Mouse (Mus musculus) MEL (cell line): ENCODE measurements around the gene Arel1. TPM values are rescaled to one million over a fixed set of nuclear protein-coding genes. Genes with fewer than 3 reads are reported as not detected.

Source experiments
- DNase-seq: peaks from one replicate; pipeline ENCODE4 v3.0.0; 2011; ENCODE audit warnings: low read depth, low spot score
- H3K27ac ChIP-seq: 2 replicates; pipeline ENCODE4 v1.5.1; 2012; ENCODE audit warnings: low read depth, mild to moderate bottlenecking, control low read depth, low read length, moderate library complexity; ENCODE audit not compliant: control insufficient read depth
- H3K27me3 ChIP-seq, 2 experiments: fragments of 150-350 bp in 1 of 2; sonication (generic) in 1 of 2; 2 replicates each; pipeline ENCODE4 v1.6.1; 2012; ENCODE audit warnings: low read length in 2 of 2, mild to moderate bottlenecking in 2 of 2, improper control_type of control experiment in 1 of 2, moderate library complexity in 1 of 2; ENCODE audit not compliant: insufficient read depth in 2 of 2, control insufficient read depth in 1 of 2
- H3K36me3 ChIP-seq, 2 experiments: 2 replicates each; pipeline ENCODE4 v1.6.1; 2012 to 2014; ENCODE audit warnings: low read length in 2 of 2, improper control_type of control experiment in 1 of 2, inconsistent platforms in 1 of 2, mild to moderate bottlenecking in 1 of 2; ENCODE audit not compliant: insufficient read depth in 2 of 2, control insufficient read depth in 1 of 2
- H3K4me1 ChIP-seq, 2 experiments: fragments of 150-350 bp in 1 of 2; sonication (generic) in 1 of 2; 2 replicates each; pipeline ENCODE4 v1.6.1; 2012; ENCODE audit warnings: low read length in 2 of 2, improper control_type of control experiment in 1 of 2, mild to moderate bottlenecking in 1 of 2; ENCODE audit not compliant: insufficient read depth in 2 of 2, control insufficient read depth in 1 of 2
- H3K4me3 ChIP-seq, 2 experiments: fragments of 150-350 bp in 1 of 2; sonication (generic) in 1 of 2; 2 replicates each; pipeline ENCODE4 v1.5.1; 2012; ENCODE audit warnings: low read depth in 2 of 2, low read length in 2 of 2, mild to moderate bottlenecking in 2 of 2, moderate library complexity in 2 of 2, control low read depth in 1 of 2, improper control_type of control experiment in 1 of 2; ENCODE audit not compliant: control insufficient read depth in 1 of 2, insufficient read depth in 1 of 2
- H3K79me2 ChIP-seq: 2 replicates; pipeline ENCODE4 v1.6.1; 2012; ENCODE audit warnings: mild to moderate bottlenecking, low read length, moderate library complexity; ENCODE audit not compliant: control insufficient read depth, poor library complexity, insufficient read depth
- H3K9ac ChIP-seq: 2 replicates; pipeline ENCODE4 v1.6.1; 2012; ENCODE audit warnings: low read depth, mild to moderate bottlenecking, control low read depth, low read length, moderate library complexity; ENCODE audit not compliant: control insufficient read depth, poor library complexity, severe bottlenecking
- H3K9me3 ChIP-seq: fragments of 150-350 bp; sonication (generic); replicated peaks from 2 replicates; pipeline ENCODE4 v1.6.1; 2012; ENCODE audit warnings: mild to moderate bottlenecking, low read length, improper control_type of control experiment, moderate library complexity; ENCODE audit not compliant: insufficient read depth
- CHD2 ChIP-seq: IDR thresholded peaks from 2 replicates; pipeline ENCODE4 v1.6.1; 2011; ENCODE audit warnings: low read length, improper control_type of control experiment
- CTCF ChIP-seq, 3 experiments: IDR thresholded peaks in 2 of 3; conservative IDR thresholded peaks in 1 of 3; 2 replicates each; pipeline ENCODE4 v1.5.1; 2011 to 2012; ENCODE audit warnings: low read length in 3 of 3, low read depth in 2 of 3, mild to moderate bottlenecking in 2 of 3, improper control_type of control experiment in 1 of 3, inconsistent platforms in 1 of 3, mixed read lengths in 1 of 3, moderate library complexity in 1 of 3; ENCODE audit not compliant: control insufficient read depth in 1 of 3, insufficient read depth in 1 of 3, poor library complexity in 1 of 3, severe bottlenecking in 1 of 3
- E2F4 ChIP-seq: IDR thresholded peaks from 2 replicates; pipeline ENCODE4 v1.6.1; 2011; ENCODE audit warnings: low read depth, low read length, improper control_type of control experiment, borderline replicate concordance
- EP300 ChIP-seq, 2 experiments: IDR thresholded peaks; 2 replicates each; pipeline ENCODE4 v1.6.1; 2011; ENCODE audit warnings: improper control_type of control experiment in 2 of 2, low read length in 2 of 2, low read depth in 1 of 2, mild to moderate bottlenecking in 1 of 2
- ETS1 ChIP-seq: IDR thresholded peaks from 2 replicates; pipeline ENCODE4 v1.6.1; 2012; ENCODE audit warnings: low read depth, mild to moderate bottlenecking, inconsistent platforms, low read length, improper control_type of control experiment, moderate library complexity
- GABPA ChIP-seq: IDR thresholded peaks from 2 replicates; pipeline ENCODE4 v1.6.1; 2012; ENCODE audit warnings: low read depth, mild to moderate bottlenecking, inconsistent platforms, low read length, improper control_type of control experiment, moderate library complexity
- GATA1 ChIP-seq: IDR thresholded peaks from 2 replicates; pipeline ENCODE4 v1.6.1; 2011; ENCODE audit warnings: low read depth, low read length, improper control_type of control experiment
- HCFC1 ChIP-seq: IDR thresholded peaks from 2 replicates; pipeline ENCODE4 v1.6.1; 2012; ENCODE audit warnings: low read depth, mild to moderate bottlenecking, inconsistent platforms, low read length, improper control_type of control experiment, moderate library complexity
- JUND ChIP-seq: IDR thresholded peaks from 2 replicates; pipeline ENCODE4 v1.6.1; 2011; ENCODE audit warnings: low read depth, mild to moderate bottlenecking, improper control_type of control experiment, low read length
- KAT2A ChIP-seq: conservative IDR thresholded peaks from 2 replicates; pipeline ENCODE4 v1.6.1; 2012; ENCODE audit warnings: low read depth, low read length, improper control_type of control experiment, inconsistent platforms
- MAX ChIP-seq: IDR thresholded peaks from 2 replicates; pipeline ENCODE4 v1.6.1; 2011; ENCODE audit warnings: low read length, improper control_type of control experiment
- MXI1 ChIP-seq: IDR thresholded peaks from 2 replicates; pipeline ENCODE4 v1.6.1; 2011; ENCODE audit warnings: mild to moderate bottlenecking, low read depth, low read length, improper control_type of control experiment
- NELFE ChIP-seq: IDR thresholded peaks from 2 replicates; pipeline ENCODE4 v1.6.1; 2011; ENCODE audit warnings: low read depth, low read length, improper control_type of control experiment
- NRF1 ChIP-seq: IDR thresholded peaks from 2 replicates; pipeline ENCODE4 v1.6.1; 2014; ENCODE audit warnings: low read depth, mild to moderate bottlenecking, inconsistent platforms, low read length, improper control_type of control experiment, moderate library complexity; ENCODE audit not compliant: poor library complexity, insufficient read depth, severe bottlenecking
- POLR2AphosphoS5 ChIP-seq: IDR thresholded peaks from 2 replicates; pipeline ENCODE4 v1.6.1; 2012; ENCODE audit warnings: low read depth, borderline replicate concordance, mild to moderate bottlenecking, inconsistent platforms, low read length, moderate library complexity, mixed read lengths
- RAD21 ChIP-seq: IDR thresholded peaks from 2 replicates; pipeline ENCODE4 v1.6.1; 2011; ENCODE audit warnings: mild to moderate bottlenecking, low read depth, low read length, improper control_type of control experiment
- RCOR1 ChIP-seq: IDR thresholded peaks from 2 replicates; pipeline ENCODE4 v1.6.1; 2012; ENCODE audit warnings: low read depth, mild to moderate bottlenecking, inconsistent platforms, low read length, improper control_type of control experiment
- SIN3A ChIP-seq: IDR thresholded peaks from 2 replicates; pipeline ENCODE4 v1.6.1; 2012; ENCODE audit warnings: low read length, improper control_type of control experiment, inconsistent platforms
- SMC3 ChIP-seq: IDR thresholded peaks from 2 replicates; pipeline ENCODE4 v1.6.1; 2011; ENCODE audit warnings: low read depth, low read length, improper control_type of control experiment
- UBTF ChIP-seq: IDR thresholded peaks from 2 replicates; pipeline ENCODE4 v1.6.1; 2012; ENCODE audit warnings: low read depth, mild to moderate bottlenecking, inconsistent platforms, low read length, improper control_type of control experiment, moderate library complexity, borderline replicate concordance; ENCODE audit not compliant: insufficient read depth
- USF1 ChIP-seq: IDR thresholded peaks from 2 replicates; pipeline ENCODE4 v1.6.1; 2014; ENCODE audit warnings: low read depth, mild to moderate bottlenecking, inconsistent platforms, low read length, improper control_type of control experiment, moderate library complexity
- USF2 ChIP-seq, 2 experiments: IDR thresholded peaks; 2 replicates each; pipeline ENCODE4 v1.6.1; 2011 to 2012; ENCODE audit warnings: improper control_type of control experiment in 2 of 2, low read length in 2 of 2, borderline replicate concordance in 1 of 2, inconsistent platforms in 1 of 2, low read depth in 1 of 2, mild to moderate bottlenecking in 1 of 2; ENCODE audit not compliant: insufficient read depth in 1 of 2
- ZMIZ1 ChIP-seq: IDR thresholded peaks from 2 replicates; pipeline ENCODE4 v1.6.1; 2012; ENCODE audit warnings: low read depth, mild to moderate bottlenecking, inconsistent platforms, low read length, improper control_type of control experiment, moderate library complexity
- ZNF384 ChIP-seq: IDR thresholded peaks from 2 replicates; pipeline ENCODE4 v1.6.1; 2012; ENCODE audit warnings: low read depth, mild to moderate bottlenecking, inconsistent platforms, low read length, improper control_type of control experiment
- polyA plus RNA-seq, 2 experiments: library from polyadenylated mRNA; stranded (reverse) in 1 of 2; unstranded in 1 of 2; fragments of >175 nt in 1 of 2; fragments of >200 nt in 1 of 2; gene quantifications; 2 replicates each; pipeline versions ENCODE4 v1.2.1 to v1.2.4; 2012; ENCODE audit warnings: low replicate concordance in 2 of 2, low read depth in 1 of 2; ENCODE audit not compliant: insufficient read length in 2 of 2, insufficient read depth in 1 of 2, missing spikeins in 1 of 2
- total RNA-seq: library from RNA; depleted of rRNA; stranded (reverse); fragments of 300-350 nt; gene quantifications from 2 replicates; pipeline ENCODE4 v1.2.3, GENCODE M21; 2012

The Arel1 gene
- total and polyA plus RNA-seq, 3 experiments, result 37.2 to 82.5 (median 45.0) TPM

GRCm38 (mm10) chr12:84979264-84979862 is 8.7 kb upstream of the Arel1 start:
- H3K4me3 ChIP-seq, result no peak overlapping the region
- no peaks in the 10 kb centered on the region for H3K79me2 ChIP-seq
- TF ChIP-seq POLR2AphosphoS5 (no peak), JUND (no peak), CHD2 (no peak), SIN3A (no peak), NELFE (no peak), USF2 (IDR thresholded peaks at IDR 0.05; ENCODE audit: borderline replicate concordance in 1 of 2, insufficient read depth in 1 of 2, low read depth in 1 of 2, low read length in 2 of 2) (no peak), GABPA (no peak), RAD21 (no peak), HCFC1 (no peak), RCOR1 (no peak), CTCF (IDR thresholded peaks at IDR 0.05 in 2 of 3, conservative IDR thresholded peaks at IDR 0.05 in 1 of 3; ENCODE audit: control insufficient read depth in 1 of 3, insufficient read depth in 1 of 3, low read depth in 2 of 3, low read length in 3 of 3, poor library complexity in 1 of 3, severe bottlenecking in 1 of 3) (no peak)
- H3K9ac ChIP-seq, result no peak overlapping the region
- H3K27ac ChIP-seq, result no peak overlapping the region
- no peaks in the 10 kb centered on the region for H3K27me3 ChIP-seq
- peaks cover 0 to 25% of the 10 kb centered on the region in 2 experiments; a peak in 3 of 4 replicates for H3K36me3 ChIP-seq
- no peak for DNase-seq
- H3K9me3 ChIP-seq, result no peaks in the 10 kb centered on the region
- H3K4me1 ChIP-seq, result peaks cover 0 to 4% of the 10 kb centered on the region in 2 experiments; a peak in 1 of 4 replicates

DNA sequence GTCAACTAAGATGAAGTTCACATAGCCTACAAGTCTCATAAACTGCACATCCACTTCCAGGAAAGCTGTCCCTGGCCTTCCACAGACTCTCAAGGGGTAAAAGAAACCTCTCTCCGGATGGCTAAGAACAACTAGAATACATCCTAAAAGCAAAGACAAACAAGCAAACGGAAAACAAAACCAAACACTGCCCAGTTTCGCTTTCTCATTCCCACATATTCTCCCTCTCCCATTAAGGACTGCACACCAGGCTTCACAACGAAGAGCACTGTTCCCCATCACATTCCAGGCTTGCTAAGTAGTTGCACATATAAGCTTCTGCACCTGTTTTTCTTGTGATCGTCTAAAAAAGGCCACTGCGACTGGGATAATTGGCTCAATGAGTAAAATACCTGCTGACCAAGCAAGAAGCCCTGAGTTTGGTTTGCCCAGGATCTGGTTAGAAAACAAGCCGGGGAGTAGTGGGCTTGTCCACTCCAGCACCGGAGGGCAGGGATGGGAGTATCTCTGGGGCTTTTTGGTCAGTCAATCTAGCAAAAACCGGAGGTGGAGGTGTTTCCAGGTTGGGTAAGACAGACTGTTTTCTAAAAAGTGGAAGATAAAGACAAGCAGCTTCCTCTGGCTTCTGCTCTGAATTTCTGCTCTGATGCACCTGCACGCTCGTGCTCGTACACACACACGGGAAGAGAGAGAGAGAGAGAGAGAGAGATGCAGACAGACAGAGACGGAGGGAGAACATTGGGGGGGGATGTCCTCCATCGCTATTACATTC is 858 bp downstream of the Arel1 start:
- Histone ChIP-seq H3K27me3 (no peaks in the 10 kb centered on the region), H3K27ac (peak overlapping the region; percentile 89), H3K79me2 (peaks cover 38% of the 10 kb centered on the region), H3K4me3 (peak overlapping the region; percentile 93 to 94), H3K36me3 (peaks cover 7 to 17% of the 10 kb centered on the region in 2 experiments), H3K9me3 (no peaks in the 10 kb centered on the region), H3K4me1 (peaks cover 2 to 8% of the 10 kb centered on the region in 2 experiments; a peak in 3 of 4 replicates), H3K9ac (peak overlapping the region; percentile 87)
- TF ChIP-seq MXI1, result no peak
- TF ChIP-seq GABPA, result no peak
- no peak for TF ChIP-seq SMC3
- no peak for TF ChIP-seq USF2 (IDR thresholded peaks at IDR 0.05; ENCODE audit: borderline replicate concordance in 1 of 2, insufficient read depth in 1 of 2, low read depth in 1 of 2, low read length in 2 of 2)
- TF ChIP-seq MAX, result no peak
- no peak for TF ChIP-seq ZMIZ1
- no peak for TF ChIP-seq NRF1
- no peak for TF ChIP-seq EP300 (IDR thresholded peaks at IDR 0.05; ENCODE audit: low read depth in 1 of 2, low read length in 2 of 2)
- no peak for TF ChIP-seq GATA1
- TF ChIP-seq E2F4, result no peak
- TF ChIP-seq ZNF384, result no peak
- TF ChIP-seq UBTF, result no peak
- no peak for TF ChIP-seq ETS1
- TF ChIP-seq NELFE, result no peak
- no peak for TF ChIP-seq USF1
- no peak for TF ChIP-seq KAT2A
- no peak for TF ChIP-seq JUND
- peak; percentile 51 for DNase-seq
